In genomic region chr17:3253508-3254176, GRCm38 (mm10) we compare ENCODE assay signal across 8 mouse cellular contexts.
DNase-seq lines count a peak whose midpoint lies in the region; ATAC-seq lines count a peak whose summit lies in the region.

No protein-coding gene starts in this region.

- no peak overlapping the region for H3K9ac ChIP-seq in neural tube, embryonic 15.5 days (replicated peaks)

- no peaks in the 10 kb centered on the region for H3K27me3 ChIP-seq in neural tube, embryonic 15.5 days (replicated peaks)

- peak; percentile 64 for DNase-seq in embryo, embryonic 10 days (ENCODE audit: low spot score)
- DNase-seq in embryo, embryonic 9.5 days (ENCODE audit: extremely low spot score) = no peak
- no peak for DNase-seq in neural tube, embryonic 10.5 days (ENCODE audit: extremely low spot score, low spot score)
- peak; percentile 29 for DNase-seq in c-Kit-positive CD71-positive TER-119-negative erythroid progenitor cells, embryonic 14.5 days (ENCODE audit: low read depth)
- peak; percentile 61 for DNase-seq in lung, postnatal 10 days
- no peak for DNase-seq in yolk sac, embryonic 10.5 days (ENCODE audit: low spot score)

- no peak overlapping the region for H3K4me2 ChIP-seq in neural tube, embryonic 15.5 days

- H3K9me3 ChIP-seq in neural tube, embryonic 15.5 days (replicated peaks) = no peaks in the 10 kb centered on the region

- ATAC-seq in neural tube, embryonic 15.5 days (ENCODE audit: low FRiP score) = no peak
- ATAC-seq in hematopoietic stem cell, adult 5-6 weeks (replicated peaks in 1 of 2; ENCODE audit: insufficient read depth in 1 of 2, low FRiP score in 2 of 2, low TSS enrichment in 1 of 2, low read depth in 1 of 2, poor library complexity in 2 of 2, severe bottlenecking in 2 of 2) = peak; percentile 39 to 49; a peak in 2 of 4 replicates

- H3K4me1 ChIP-seq in neural tube, embryonic 15.5 days = peaks cover 23% of the 10 kb centered on the region

- WGBS in neural tube, embryonic 15.5 days = 85% methylated on average over 10 of the region's 10 CpGs

- peak overlapping the region; percentile 28; the same call in 1 of the 2 replicates for H3K27ac ChIP-seq in neural tube, embryonic 15.5 days (replicated peaks)

- no peak overlapping the region for H3K4me3 ChIP-seq in neural tube, embryonic 15.5 days (replicated peaks)

- H3K36me3 ChIP-seq in neural tube, embryonic 15.5 days = no peaks in the 10 kb centered on the region

Comparison
In these comparisons a context has a peak if more than half of its experiments do, and no peak if none do; other contexts are left out.
1. DNase-seq: peak in embryo, embryonic 10 days (single experiment), c-Kit-positive CD71-positive TER-119-negative erythroid progenitor cells, embryonic 14.5 days (single experiment) and lung, postnatal 10 days (single experiment); none in embryo, embryonic 9.5 days (single experiment), neural tube, embryonic 10.5 days (single experiment) and yolk sac, embryonic 10.5 days (single experiment).